Comparison of ENCODE assay signal across 18 mouse cellular contexts in the genomic region with DNA sequence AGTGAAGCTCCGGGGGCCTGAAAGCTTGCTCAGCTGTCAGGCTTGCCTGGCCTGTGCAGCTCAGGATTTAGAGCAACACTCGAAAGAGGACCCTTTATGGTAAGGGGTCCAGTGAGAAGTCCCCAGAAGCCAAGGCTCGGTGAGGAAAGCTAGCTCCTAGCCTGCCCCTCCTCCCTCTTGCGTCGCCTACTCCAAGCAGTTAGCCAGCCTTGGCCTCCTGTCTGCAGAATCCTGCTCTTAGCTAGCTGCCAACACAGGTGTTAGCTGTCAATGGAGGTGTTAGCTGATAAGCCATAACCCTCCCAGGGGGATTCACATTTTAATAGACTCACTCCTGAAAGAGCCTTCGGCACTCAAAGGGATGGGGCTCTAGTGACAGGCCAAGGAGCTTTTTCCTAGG. TPM values are rescaled to one million over a fixed set of nuclear protein-coding genes. Genes with fewer than 3 reads are reported as not detected.
DNase-seq lines count a peak whose midpoint lies in the region; ATAC-seq and TF ChIP-seq lines count a peak whose summit lies in the region.
"Had no signal": no experiment of that assay in that cellular context is flagged by ENCODE, and none has a peak within 500 bp of the region (broad histone marks: within the 10 kb centered on the region; RNA-seq: fewer than 3 reads in every experiment).

No protein-coding gene starts in this region.

- peak overlapping the region; percentile 96 for H3K27ac ChIP-seq in left cerebral cortex, adult 2 months
- peak overlapping the region; percentile 74; the same call in 1 of the 2 replicates for H3K27ac ChIP-seq in forebrain, embryonic 14.5 days (ENCODE audit: low read depth, low read length)
- H3K27ac ChIP-seq in hindbrain, embryonic 15.5 days (replicated peaks): 0 out of 2 replicates have a peak overlapping the region, but pooled peaks have one; percentile 21
- peak overlapping the region; percentile 68 for H3K27ac ChIP-seq in midbrain, embryonic 15.5 days
- H3K27ac ChIP-seq: embryonic facial prominence, embryonic 15.5 days; heart, embryonic 13.5 days had no signal

- intact Hi-C loops in left cerebral cortex, adult 2 months (cut with DNase I): no loop called here
- intact Hi-C loops in left cerebral cortex, postnatal 4 days (cut with DNase I): no loop called here

- ATAC-seq in forebrain, embryonic 14.5 days: no peak
- no peak for ATAC-seq in hindbrain, embryonic 15.5 days (ENCODE audit: low FRiP score, low read depth)
- no peak; the same call in 1 of the 2 replicates for ATAC-seq in midbrain, embryonic 15.5 days (replicated peaks)
- ATAC-seq: CD4-positive, CD25-positive, alpha-beta regulatory T cell, adult 4 months had no signal

- H3K36me3 ChIP-seq in forebrain, embryonic 14.5 days (ENCODE audit: control insufficient read depth, insufficient read depth, low read length): peaks cover 14% of the 10 kb centered on the region; the same call in 1 of the 2 replicates
- 0 out of 2 replicates have a peak, but pooled peaks cover 5% of the 10 kb centered on the region for H3K36me3 ChIP-seq in hindbrain, embryonic 15.5 days
- 0 out of 2 replicates have a peak, but pooled peaks cover 5% of the 10 kb centered on the region for H3K36me3 ChIP-seq in midbrain, embryonic 15.5 days (replicated peaks)
- H3K36me3 ChIP-seq: embryonic facial prominence, embryonic 15.5 days; heart, embryonic 13.5 days had no signal

- no peaks in the 10 kb centered on the region for H3K27me3 ChIP-seq in forebrain, embryonic 14.5 days (replicated peaks; ENCODE audit: control insufficient read depth, insufficient read depth, low read length)
- H3K27me3 ChIP-seq in hindbrain, embryonic 15.5 days: no peaks in the 10 kb centered on the region
- H3K27me3 ChIP-seq in midbrain, embryonic 15.5 days (replicated peaks): no peaks in the 10 kb centered on the region
- H3K27me3 ChIP-seq: embryonic facial prominence, embryonic 15.5 days had no signal

- DNase-seq in left cerebral cortex, adult 2 months (ENCODE audit: extremely low spot score in 1 of 2, low spot score in 2 of 2): no peak
- DNase-seq in left cerebral cortex, postnatal 4 days: no peak
- no peak for DNase-seq in forebrain, embryonic 14.5 days (ENCODE audit: low spot score)
- no peak for DNase-seq in embryo, embryonic 10 days (ENCODE audit: low spot score)
- DNase-seq in heart, adult 9 months (ENCODE audit: low spot score in 2 of 2): no peak
- DNase-seq: adrenal gland, postnatal 36 days; gastrocnemius, postnatal 14 days; kidney, adult 8-10 months; liver; lung, adult 18-20 months; lung, postnatal 4 days had no signal

- no peak for TF ChIP-seq CTCF in left cerebral cortex, adult 2 months (IDR thresholded peaks at IDR 0.05)

- no peaks in the 10 kb centered on the region for H3K9me3 ChIP-seq in forebrain, embryonic 14.5 days (replicated peaks; ENCODE audit: control insufficient read depth, low read length)
- H3K9me3 ChIP-seq in hindbrain, embryonic 15.5 days: no peaks in the 10 kb centered on the region
- no peaks in the 10 kb centered on the region for H3K9me3 ChIP-seq in midbrain, embryonic 15.5 days
- H3K9me3 ChIP-seq: embryonic facial prominence, embryonic 15.5 days; heart, embryonic 13.5 days had no signal

- H3K4me3 ChIP-seq in left cerebral cortex, adult 2 months: no peak overlapping the region
- no peak overlapping the region for H3K4me3 ChIP-seq in forebrain, embryonic 14.5 days (ENCODE audit: low read depth, low read length)
- no peak overlapping the region for H3K4me3 ChIP-seq in hindbrain, embryonic 15.5 days
- no peak overlapping the region for H3K4me3 ChIP-seq in midbrain, embryonic 15.5 days
- H3K4me3 ChIP-seq: embryonic facial prominence, embryonic 15.5 days; heart, embryonic 13.5 days had no signal

- H3K9ac ChIP-seq in forebrain, embryonic 14.5 days (ENCODE audit: low read length): no peak overlapping the region; the same call in 1 of the 2 replicates
- H3K9ac ChIP-seq in hindbrain, embryonic 15.5 days: no peak overlapping the region
- no peak overlapping the region for H3K9ac ChIP-seq in midbrain, embryonic 15.5 days
- H3K9ac ChIP-seq: embryonic facial prominence, embryonic 15.5 days; heart, embryonic 13.5 days had no signal

- no peak overlapping the region for H3K4me2 ChIP-seq in forebrain, embryonic 14.5 days (ENCODE audit: low read length)
- no peak overlapping the region for H3K4me2 ChIP-seq in hindbrain, embryonic 15.5 days
- no peak overlapping the region for H3K4me2 ChIP-seq in midbrain, embryonic 15.5 days
- H3K4me2 ChIP-seq: embryonic facial prominence, embryonic 15.5 days; heart, embryonic 13.5 days had no signal

- H3K4me1 ChIP-seq in forebrain, embryonic 14.5 days (ENCODE audit: control insufficient read depth, insufficient read depth, low read length): peaks cover 48% of the 10 kb centered on the region
- H3K4me1 ChIP-seq in hindbrain, embryonic 15.5 days (replicated peaks): peaks cover 73% of the 10 kb centered on the region
- peaks cover 64% of the 10 kb centered on the region for H3K4me1 ChIP-seq in midbrain, embryonic 15.5 days

- WGBS in forebrain, embryonic 14.5 days: 58% methylated on average over 6 of the region's 6 CpGs
- WGBS in hindbrain, embryonic 15.5 days: 49% methylated on average over 6 of the region's 6 CpGs
- 41% methylated on average over 6 of the region's 6 CpGs for WGBS in midbrain, embryonic 15.5 days

RNA-seq across cellular contexts. Expression of gene Rtn4r, which starts 21.8 kb away (rescaled TPM):
- 100 to 1,000 TPM; 138 to 147 TPM for total RNA-seq in left cerebral cortex, adult 2 months (2021)
- 10 to 100 TPM; 63.1 to 63.3 TPM for total RNA-seq in left cerebral cortex, postnatal 4 days (2021)
- polyA plus RNA-seq in forebrain, embryonic 14.5 days (2014; fragmentation: Nextera tagmentation; extraction: Ambion mirVana): 11.0 and 15.8 TPM in 2 replicates
- polyA plus RNA-seq in hindbrain, embryonic 15.5 days (2015; fragmentation: Nextera tagmentation; extraction: Ambion mirVana): 24.7 and 25.5 TPM in 2 replicates
- polyA plus RNA-seq in midbrain, embryonic 15.5 days (2015; fragmentation: Nextera tagmentation; extraction: Ambion mirVana): 25.0 and 27.2 TPM in 2 replicates
- total RNA-seq: hematopoietic stem cell, adult 5-6 weeks; MEL had no signal
- polyA plus RNA-seq: CD4-positive, CD25-positive, alpha-beta regulatory T cell, adult 4 months had no signal

RNA-seq across cellular contexts. Expression of gene Prodh, which starts 59.2 kb away (rescaled TPM):
- 10 to 100 TPM; 38.9 to 40.8 TPM for total RNA-seq in left cerebral cortex, adult 2 months (2021)
- 1 to 10 TPM; 4.8 to 6.4 TPM for total RNA-seq in left cerebral cortex, postnatal 4 days (2021)
- polyA plus RNA-seq in forebrain, embryonic 14.5 days (2014; fragmentation: Nextera tagmentation; extraction: Ambion mirVana): 3.1 and 3.3 TPM in 2 replicates
- polyA plus RNA-seq in hindbrain, embryonic 15.5 days (2015; fragmentation: Nextera tagmentation; extraction: Ambion mirVana): 4.3 and 4.9 TPM in 2 replicates
- polyA plus RNA-seq in midbrain, embryonic 15.5 days (2015; fragmentation: Nextera tagmentation; extraction: Ambion mirVana): 3.7 and 5.0 TPM in 2 replicates

Comparison
In these comparisons a context has a peak if more than half of its experiments do, and no peak if none do; other contexts are left out.
1. H3K27ac ChIP-seq: peak in every context shown above with its lines; median percentile 96 in left cerebral cortex, adult 2 months; 74 in forebrain, embryonic 14.5 days; 68 in midbrain, embryonic 15.5 days; 21 in hindbrain, embryonic 15.5 days.